Mouse (Mus musculus) midbrain, embryonic 14.5 days (tissue): ENCODE results near the gene Tmem104. TPM values are rescaled to one million over a fixed set of nuclear protein-coding genes. Genes with fewer than 3 reads are reported as not detected.
A peak's percentile ranks its signal among the peaks of the same experiment; 100 is the strongest.

Experiments used
- ATAC-seq: fragments of 200-750 bp; cut with Nextera tagmentation; 2 replicates; pipeline ENCODE4 v1.8.0; 2017; ENCODE audit warnings: moderate number of reproducible peaks, moderate library complexity; ENCODE audit not compliant: low FRiP score, low TSS enrichment
- DNase-seq: peaks from one replicate; pipeline ENCODE4 v3.0.0-alpha.2; 2015
- H3K27ac ChIP-seq: fragments of 300-500 bp; sonication (generic); replicated peaks from 2 replicates; pipeline ENCODE4 v1.5.1; 2014; ENCODE audit warnings: mild to moderate bottlenecking, low read depth, low read length, moderate library complexity
- H3K27me3 ChIP-seq: fragments of 300-500 bp; sonication (generic); 2 replicates; pipeline ENCODE4 v1.6.1; 2014; ENCODE audit warnings: low read length, control low read depth, mixed read lengths; ENCODE audit not compliant: control insufficient read depth, insufficient read depth
- H3K36me3 ChIP-seq: fragments of 300-500 bp; sonication (generic); 2 replicates; pipeline ENCODE4 v1.6.1; 2014; ENCODE audit warnings: low read length, control low read depth; ENCODE audit not compliant: control insufficient read depth, insufficient read depth
- H3K4me1 ChIP-seq: fragments of 300-500 bp; sonication (generic); 2 replicates; pipeline ENCODE4 v1.6.1; 2014; ENCODE audit warnings: mild to moderate bottlenecking, antibody characterized with exemption, low read length, control low read depth; ENCODE audit not compliant: control insufficient read depth, insufficient read depth
- H3K4me2 ChIP-seq: fragments of 300-500 bp; sonication (generic); 2 replicates; pipeline ENCODE4 v1.6.1; 2014; ENCODE audit warnings: mild to moderate bottlenecking, low read length, moderate library complexity
- H3K4me3 ChIP-seq: fragments of 300-500 bp; sonication (generic); replicated peaks from 2 replicates; pipeline ENCODE4 v1.5.1; 2014; ENCODE audit warnings: low read depth, low read length
- H3K9ac ChIP-seq: fragments of 300-500 bp; sonication (generic); replicated peaks from 2 replicates; pipeline ENCODE4 v1.6.1; 2014; ENCODE audit warnings: mild to moderate bottlenecking, low read length, moderate library complexity
- H3K9me3 ChIP-seq: fragments of 300-500 bp; sonication (generic); 2 replicates; pipeline ENCODE4 v1.6.1; 2016; ENCODE audit warnings: low read length, control low read depth, mixed read lengths; ENCODE audit not compliant: control insufficient read depth
- WGBS: fragments of 180-500 bp; shearing (Covaris S2); extraction: QIAGEN DNeasy Blood & Tissue Kit; methylation state at CpG from one replicate; pipeline ENCODE4 v1.1.7; 2014; 5-methylcytosine and 5-hydroxymethylcytosine counted together
- polyA plus RNA-seq: library from polyadenylated mRNA; unstranded; fragments of >200 nt; fragmentation: Nextera tagmentation; extraction: Ambion mirVana; gene quantifications from 2 replicates; pipeline ENCODE4 v1.2.1, GENCODE M21; 2014

Tmem104 gene
- polyA plus RNA-seq, 1 experiment from 2014 or later = 14.9 TPM

GRCm38 (mm10) chr11:115227640-115228039 lies 40.4 kb downstream of the Tmem104 start:
- DNase-seq = no peak
- H3K9ac ChIP-seq = no peak overlapping the region

GRCm38 (mm10) chr11:115228430-115228829 lies 41.1 kb downstream of the Tmem104 start:
- H3K27ac ChIP-seq = no peak overlapping the region
- no peak overlapping the region for H3K4me2 ChIP-seq
- DNase-seq = no peak
- H3K4me3 ChIP-seq = no peak overlapping the region
- no peak overlapping the region for H3K9ac ChIP-seq
- ATAC-seq = no peak
- H3K27me3 ChIP-seq = no peaks in the 10 kb centered on the region
- H3K4me1 ChIP-seq = peaks cover 48% of the 10 kb centered on the region
- no peaks in the 10 kb centered on the region for H3K9me3 ChIP-seq
- 68% methylated on average over 7 of the region's 7 CpGs for WGBS
- 0 out of 2 replicates have a peak, but pooled peaks cover 3% of the 10 kb centered on the region for H3K36me3 ChIP-seq

More at GRCm38 (mm10) chr11:115227640-115228039, 40.4 kb downstream of the Tmem104 start:
- WGBS = 12% methylated on average over 12 of the region's 12 CpGs
- no peak overlapping the region for H3K4me2 ChIP-seq
- H3K36me3 ChIP-seq = 0 out of 2 replicates have a peak, but pooled peaks cover 3% of the 10 kb centered on the region
- H3K27me3 ChIP-seq = no peaks in the 10 kb centered on the region
- 0 out of 2 replicates have a peak, but pooled peaks have one; percentile 13 for ATAC-seq
- no peak overlapping the region for H3K27ac ChIP-seq
- H3K4me3 ChIP-seq = no peak overlapping the region
- peaks cover 40% of the 10 kb centered on the region for H3K4me1 ChIP-seq
- no peaks in the 10 kb centered on the region for H3K9me3 ChIP-seq

- no peak overlapping the region for H3K9ac ChIP-seq
- 0 out of 2 replicates have a peak, but pooled peaks cover 3% of the 10 kb centered on the region for H3K36me3 ChIP-seq
- no peaks in the 10 kb centered on the region for H3K27me3 ChIP-seq
- H3K9me3 ChIP-seq = no peaks in the 10 kb centered on the region
- WGBS = 47% methylated on average over 15 of the region's 15 CpGs
- H3K4me1 ChIP-seq = peaks cover 56% of the 10 kb centered on the region
- H3K4me2 ChIP-seq = no peak overlapping the region
- DNase-seq (no peak), ATAC-seq (no peak)
- H3K4me3 ChIP-seq = no peak overlapping the region
- H3K27ac ChIP-seq = no peak overlapping the region
Measured at GRCm38 (mm10) chr11:115229021-115229930, 42.0 kb downstream of the Tmem104 start.

GRCm38 (mm10) chr11:115231168-115231915 lies 44.1 kb downstream of the Tmem104 start:
- Histone ChIP-seq H3K4me2 (no peak overlapping the region), H3K9me3 (no peaks in the 10 kb centered on the region), H3K4me1 (peaks cover 57% of the 10 kb centered on the region), H3K4me3 (no peak overlapping the region), H3K27ac (peak overlapping the region; percentile 15; the same call in 1 of the 2 replicates), H3K27me3 (no peaks in the 10 kb centered on the region), H3K36me3 (0 out of 2 replicates have a peak, but pooled peaks cover 3% of the 10 kb centered on the region), H3K9ac (no peak overlapping the region)
- 57% methylated on average over 14 of the region's 14 CpGs for WGBS
- DNase-seq (no peak), ATAC-seq (no peak)

GRCm38 (mm10) chr11:115231924-115232323 lies 44.6 kb downstream of the Tmem104 start:
- Histone ChIP-seq H3K4me3 (no peak overlapping the region), H3K9ac (no peak overlapping the region), H3K27me3 (no peaks in the 10 kb centered on the region), H3K36me3 (0 out of 2 replicates have a peak, but pooled peaks cover 3% of the 10 kb centered on the region), H3K9me3 (no peaks in the 10 kb centered on the region), H3K4me1 (peaks cover 53% of the 10 kb centered on the region), H3K27ac (peak overlapping the region; percentile 15; the same call in 1 of the 2 replicates), H3K4me2 (no peak overlapping the region)
- ATAC-seq = no peak
- peak; percentile 55 for DNase-seq
- 23% methylated on average over 9 of the region's 9 CpGs for WGBS

- Histone ChIP-seq H3K27ac (no peak overlapping the region), H3K9me3 (no peaks in the 10 kb centered on the region), H3K27me3 (no peaks in the 10 kb centered on the region), H3K4me3 (no peak overlapping the region), H3K36me3 (0 out of 2 replicates have a peak, but pooled peaks cover 3% of the 10 kb centered on the region), H3K9ac (no peak overlapping the region), H3K4me1 (peaks cover 45% of the 10 kb centered on the region), H3K4me2 (no peak overlapping the region)
- no peak for DNase-seq
- WGBS = 61% methylated on average over 5 of the region's 5 CpGs
- no peak for ATAC-seq
Measured at GRCm38 (mm10) chr11:115232889-115233288, 45.6 kb downstream of the Tmem104 start.

- no peaks in the 10 kb centered on the region for H3K27me3 ChIP-seq
- 21% methylated on average over 20 of the region's 20 CpGs for WGBS
- H3K36me3 ChIP-seq = 0 out of 2 replicates have a peak, but pooled peaks cover 3% of the 10 kb centered on the region
- H3K4me1 ChIP-seq = peaks cover 45% of the 10 kb centered on the region
- H3K4me3 ChIP-seq = no peak overlapping the region
- H3K4me2 ChIP-seq = no peak overlapping the region
- no peaks in the 10 kb centered on the region for H3K9me3 ChIP-seq
- DNase-seq (peak; percentile 60), ATAC-seq (peak; percentile 20; the same call in 1 of the 2 replicates)
- H3K9ac ChIP-seq = no peak overlapping the region
- peak overlapping the region; percentile 33; the same call in 1 of the 2 replicates for H3K27ac ChIP-seq
Measured at GRCm38 (mm10) chr11:115233526-115234290, 46.4 kb downstream of the Tmem104 start.
